Mouse (Mus musculus) liver, adult 2 months (tissue): Measurements from ENCODE around the gene Olfr164.

Experiments used
- CTCF ChIP-seq: fragments of 200-500 bp; IDR thresholded peaks from 2 replicates; pipeline ENCODE4 v1.5.1; 2011; ENCODE audit warnings: low read depth, low read length, control low read depth
- POLR2A ChIP-seq: fragments of 200-500 bp; IDR thresholded peaks from 2 replicates; pipeline ENCODE4 v1.6.1; 2011; ENCODE audit warnings: low read length, control low read depth; ENCODE audit not compliant: insufficient read depth; ENCODE audit errors: extremely low read depth

GRCm38 (mm10) chr16:19241539-19242025 lies 72.3 kb downstream of the Olfr164 start:
- TF ChIP-seq POLR2A (no peak), CTCF (no peak)
